Mouse (Mus musculus): ENCODE data around the gene Plk2.

Plk2 gene

DNA sequence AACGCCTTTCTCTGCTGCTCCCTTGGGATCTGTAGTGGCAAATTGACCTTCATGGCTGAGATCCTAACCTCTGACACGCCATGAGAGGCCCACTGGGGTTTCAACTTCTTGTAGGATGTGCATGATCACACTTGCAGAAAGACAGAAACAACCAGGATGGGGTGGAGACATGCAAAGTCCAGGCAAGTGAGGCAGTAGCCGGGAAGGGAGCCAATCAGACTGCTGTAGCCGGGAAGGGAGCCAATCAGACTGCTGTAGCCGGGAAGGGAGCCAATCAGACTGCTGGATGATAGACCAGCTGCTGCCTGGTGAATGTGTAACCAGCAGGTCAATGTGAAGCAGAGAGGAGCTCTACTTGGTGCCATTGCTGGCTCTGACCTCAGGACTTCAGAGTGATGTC is 11.3 kb downstream of the Plk2 start:
- no peak for DNase-seq (ENCODE audit: low spot score in 2 of 2)

GRCm38 (mm10) chr13:110412572-110413209 is 17.8 kb downstream of the Plk2 start:
- DNase-seq (ENCODE audit: low spot score in 2 of 2) = no peak

DNA sequence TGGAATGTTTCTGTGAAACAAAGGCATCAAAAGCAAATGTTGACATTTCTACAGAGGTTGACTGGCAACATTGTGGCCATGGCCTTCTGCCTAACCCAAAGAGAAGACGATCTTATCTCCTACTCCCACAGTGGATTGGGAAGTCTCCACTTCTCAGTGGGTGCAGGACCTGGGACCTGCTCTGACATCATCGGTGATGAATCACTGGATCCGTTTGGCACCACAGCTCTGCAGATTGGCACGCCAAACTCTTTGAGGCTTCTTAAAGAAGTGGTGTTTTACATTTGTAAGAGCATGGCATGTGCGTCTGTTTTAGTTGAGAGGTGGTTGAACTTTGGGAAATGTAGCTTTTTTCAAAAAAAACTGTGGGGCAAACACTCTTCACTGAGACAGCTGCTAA is 23.8 kb downstream of the Plk2 start:
- no peak for DNase-seq (ENCODE audit: low spot score in 2 of 2)

GRCm38 (mm10) chr13:110419640-110420039 is 24.8 kb downstream of the Plk2 start:
- DNase-seq (ENCODE audit: low spot score in 2 of 2) = no peak

DNA sequence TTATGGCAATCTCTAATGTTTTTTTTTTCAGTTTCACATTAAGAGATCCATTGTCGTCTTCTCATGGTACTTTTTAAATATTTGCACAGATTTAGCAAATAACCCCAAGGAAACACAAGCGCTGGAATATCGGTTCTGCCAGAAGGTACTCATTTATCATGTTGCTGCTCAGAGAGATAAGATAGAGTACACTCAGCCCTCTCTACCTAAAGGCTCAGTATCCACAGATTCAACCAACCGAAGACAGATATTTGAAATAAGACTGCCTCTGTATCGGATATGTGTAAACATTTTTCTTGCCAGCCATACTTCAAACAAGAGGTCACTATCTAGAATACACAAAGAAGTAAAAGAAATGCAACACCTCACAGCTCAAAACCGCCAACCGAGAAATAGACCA is 27.6 kb downstream of the Plk2 start:
- no peak for DNase-seq (ENCODE audit: low spot score in 2 of 2)

GRCm38 (mm10) chr13:110425512-110426222 is 30.8 kb downstream of the Plk2 start:
- DNase-seq (ENCODE audit: low spot score in 2 of 2) = no peak

DNA sequence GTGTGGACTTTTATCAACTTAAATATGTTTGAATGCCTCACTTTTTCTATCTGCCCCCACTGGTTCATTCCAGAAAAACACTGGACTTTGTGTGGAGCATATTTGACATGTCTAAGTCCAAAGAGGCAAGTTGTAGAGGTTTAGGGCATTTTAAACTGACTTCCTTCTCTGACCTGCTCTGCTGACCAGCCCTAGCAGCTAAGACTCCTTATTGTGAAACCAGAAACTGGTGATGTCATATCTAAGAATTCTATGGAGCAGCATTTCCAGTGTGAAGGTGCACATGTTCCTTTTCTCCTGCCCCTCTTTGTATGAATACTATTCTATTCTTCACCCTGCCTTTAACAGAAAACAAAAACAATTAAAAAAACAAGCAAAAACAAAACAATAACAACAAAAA is 36.5 kb downstream of the Plk2 start:
- DNase-seq (ENCODE audit: low spot score in 2 of 2) = no peak

DNA sequence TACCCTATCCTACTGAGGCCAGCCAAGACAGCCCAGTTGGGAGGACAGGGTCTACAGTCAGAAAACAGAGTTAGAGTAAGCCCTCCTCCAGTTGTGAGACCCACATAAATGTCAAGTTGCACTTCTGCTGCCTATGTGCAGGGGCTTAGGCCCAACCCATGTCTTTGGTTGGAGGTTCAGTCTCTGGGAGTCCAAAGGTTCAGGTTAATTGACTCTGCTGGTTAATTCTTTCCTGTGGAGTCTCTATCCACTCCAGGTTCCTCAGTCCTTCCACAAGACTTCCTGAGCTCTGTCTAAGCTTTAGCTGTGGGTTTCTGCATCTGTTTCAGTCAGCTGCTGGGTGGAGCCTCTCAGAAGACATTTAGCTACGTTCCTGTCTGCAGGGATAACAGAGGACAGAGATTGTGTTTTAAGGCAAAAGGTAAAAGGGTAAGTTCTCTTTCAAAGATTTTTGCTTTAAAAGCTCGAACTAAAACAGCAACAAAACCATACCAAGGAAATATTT is 37.3 kb downstream of the Plk2 start:
- DNase-seq (ENCODE audit: low spot score in 2 of 2) = no peak

GRCm38 (mm10) chr13:110432613-110433012 is 37.8 kb downstream of the Plk2 start:
- no peak for DNase-seq (ENCODE audit: low spot score in 2 of 2)

- DNase-seq (ENCODE audit: low spot score in 2 of 2) = no peak
These were observed 41.8 kb downstream of the Plk2 start for GRCm38 (mm10) chr13:110436692-110437091.

GRCm38 (mm10) chr13:110438624-110439023 is 43.8 kb downstream of the Plk2 start:
- no peak for DNase-seq (ENCODE audit: low spot score in 2 of 2)

GRCm38 (mm10) chr13:110444335-110444734 is 49.5 kb downstream of the Plk2 start:
- no peak for DNase-seq (ENCODE audit: low spot score in 2 of 2)

GRCm38 (mm10) chr13:110444894-110445293 is 50.0 kb downstream of the Plk2 start:
- DNase-seq (ENCODE audit: low spot score in 2 of 2) = no peak

- no peak for DNase-seq (ENCODE audit: low spot score in 2 of 2)
These were observed 51.6 kb downstream of the Plk2 start for GRCm38 (mm10) chr13:110446434-110446833.

GRCm38 (mm10) chr13:110450056-110450455 is 55.2 kb downstream of the Plk2 start:
- DNase-seq (ENCODE audit: low spot score in 2 of 2) = no peak
